Mouse (Mus musculus) CH12.LX (cell line): ENCODE data around the gene Lrmda.

Source experiments
- CHD2 ChIP-seq: IDR thresholded peaks from 2 replicates; pipeline ENCODE4 v1.6.1; 2011; ENCODE audit warnings: low read length, improper control_type of control experiment
- CTCF ChIP-seq, 2 experiments: IDR thresholded peaks in 1 of 2; conservative IDR thresholded peaks in 1 of 2; 2 replicates each; pipeline ENCODE4 v1.5.1; 2011 to 2012; ENCODE audit warnings: low read depth in 2 of 2, low read length in 2 of 2, improper control_type of control experiment in 1 of 2, inconsistent platforms in 1 of 2, mild to moderate bottlenecking in 1 of 2, moderate library complexity in 1 of 2
- EP300 ChIP-seq: IDR thresholded peaks from 2 replicates; pipeline ENCODE4 v1.6.1; 2011; ENCODE audit warnings: low read length, improper control_type of control experiment
- HCFC1 ChIP-seq: IDR thresholded peaks from 2 replicates; pipeline ENCODE4 v1.6.1; 2012; ENCODE audit warnings: low read depth, mild to moderate bottlenecking, inconsistent platforms, low read length, improper control_type of control experiment
- JUN ChIP-seq: IDR thresholded peaks from 2 replicates; pipeline ENCODE4 v1.6.1; 2011; ENCODE audit warnings: low read depth, mild to moderate bottlenecking, low read length, improper control_type of control experiment, moderate library complexity; ENCODE audit not compliant: insufficient read depth
- MAX ChIP-seq: IDR thresholded peaks from 2 replicates; pipeline ENCODE4 v1.6.1; 2011; ENCODE audit warnings: low read length, improper control_type of control experiment
- POLR2A ChIP-seq: IDR thresholded peaks from 2 replicates; pipeline ENCODE4 v1.6.1; 2011; ENCODE audit warnings: low read depth, mild to moderate bottlenecking, improper control_type of control experiment, low read length
- RAD21 ChIP-seq: IDR thresholded peaks from 2 replicates; pipeline ENCODE4 v1.6.1; 2011; ENCODE audit warnings: low read depth, mild to moderate bottlenecking, low read length, improper control_type of control experiment, moderate library complexity
- SMC3 ChIP-seq: IDR thresholded peaks from 2 replicates; pipeline ENCODE4 v1.6.1; 2011; ENCODE audit warnings: low read depth, low read length, improper control_type of control experiment
- TCF12 ChIP-seq: IDR thresholded peaks from 2 replicates; pipeline ENCODE4 v1.6.1; 2014; ENCODE audit warnings: low read depth, mild to moderate bottlenecking, inconsistent platforms, low read length, improper control_type of control experiment

DNA sequence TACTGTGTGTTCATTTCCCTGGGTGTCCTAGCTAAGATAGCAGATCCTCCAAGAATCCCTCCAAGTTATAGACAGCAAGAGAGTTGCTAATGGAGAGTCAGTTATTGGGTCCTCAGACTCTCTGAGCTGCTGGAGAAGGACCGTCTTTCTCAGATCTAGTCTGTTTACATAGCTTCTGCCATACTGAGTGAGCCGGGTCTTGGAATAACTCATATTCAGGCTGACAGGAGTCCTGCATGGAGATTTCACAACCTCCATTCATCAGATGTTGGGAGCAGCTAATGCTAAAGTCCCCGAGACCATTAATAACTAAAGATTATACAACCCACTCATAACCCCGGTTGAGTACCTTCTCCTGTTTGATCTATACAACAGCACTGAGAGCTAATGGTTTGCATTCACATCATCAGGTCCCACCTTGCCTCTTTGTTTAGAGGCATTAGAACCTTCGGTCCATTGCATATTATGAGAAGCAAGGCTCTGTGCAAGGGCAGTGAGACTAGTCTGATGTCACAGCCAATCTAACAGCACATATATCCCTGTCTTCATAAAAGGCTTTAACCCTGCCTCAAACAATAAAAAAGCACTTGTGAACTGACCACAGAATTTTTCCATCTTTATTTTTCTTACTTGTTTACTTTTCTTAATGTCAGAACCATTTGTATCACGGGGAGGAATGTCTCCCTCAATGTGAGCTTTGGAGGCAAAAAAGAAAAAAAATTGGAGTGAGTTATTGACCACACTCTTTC lies 1037.9 kb downstream of the Lrmda start:
- TF ChIP-seq CTCF (conservative IDR thresholded peaks at IDR 0.05 in 1 of 2, IDR thresholded peaks at IDR 0.05 in 1 of 2; ENCODE audit: low read depth in 2 of 2, low read length in 2 of 2) (no peak), HCFC1 (no peak), SMC3 (no peak), RAD21 (no peak), EP300 (no peak), MAX (no peak), CHD2 (no peak), JUN (no peak), POLR2A (no peak), TCF12 (no peak)
